ENCODE assay signal across 10 mouse cellular contexts in the genomic region with DNA sequence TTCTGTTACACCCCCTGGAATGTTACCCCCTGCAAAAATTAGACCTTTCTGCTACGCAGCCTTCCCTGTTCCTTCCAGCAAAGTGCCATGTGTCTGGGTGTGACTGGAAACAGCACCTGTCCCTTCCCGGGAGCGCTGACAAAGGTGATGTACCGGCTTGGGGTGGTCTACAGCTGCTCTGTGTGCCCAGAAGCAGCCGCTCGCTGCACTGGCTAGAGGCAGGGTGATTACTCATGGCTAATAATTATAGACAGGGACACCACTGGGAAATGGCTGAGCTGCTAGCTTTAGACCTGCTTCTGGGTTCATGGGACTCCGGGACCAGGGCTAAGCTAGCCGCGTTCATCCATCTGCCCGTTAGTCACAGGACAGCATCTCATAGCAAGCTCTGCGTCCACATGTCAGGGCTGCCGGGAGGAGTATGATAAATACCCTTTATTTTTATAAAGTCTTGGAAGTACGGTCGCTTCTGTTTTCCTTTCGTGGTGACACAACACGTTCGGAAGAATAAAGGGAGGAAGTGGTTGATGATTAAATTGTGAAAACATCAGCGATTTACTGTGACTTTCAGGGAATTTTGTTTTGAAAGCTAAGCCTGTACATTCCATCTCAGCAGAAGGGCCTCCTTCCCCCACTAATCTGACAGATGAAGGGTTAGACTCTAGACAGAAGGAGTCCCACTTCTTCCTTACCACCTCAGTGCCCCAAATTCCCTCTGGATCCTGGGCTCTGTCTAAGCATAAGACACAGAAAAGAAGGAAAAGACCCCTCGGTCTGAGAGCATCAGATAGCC.
A peak's percentile ranks its signal among the peaks of the same experiment; 100 is the strongest.
DNase-seq lines count a peak whose midpoint lies in the region; TF ChIP-seq lines count a peak whose summit lies in the region.
"Had no signal": no experiment of that assay in that cellular context is flagged by ENCODE, and none has a peak within 500 bp of the region (broad histone marks: within the 10 kb centered on the region; RNA-seq: fewer than 3 reads in every experiment).

No protein-coding gene starts in this region.

- intact Hi-C loops in left cerebral cortex, postnatal 14 days (cut with DNase I): no loop called here

- no peaks in the 10 kb centered on the region for H3K79me3 ChIP-seq in C2C12 (ENCODE audit: low read depth)

- no peak overlapping the region for H3ac ChIP-seq in C2C12 (ENCODE audit: control insufficient read depth, insufficient read length, low read depth)

- no peaks in the 10 kb centered on the region for H3K4me1 ChIP-seq in kidney, adult 2 months (ENCODE audit: control insufficient read depth, insufficient read depth, low read length)
- peaks cover 61% of the 10 kb centered on the region for H3K4me1 ChIP-seq in bone marrow macrophage, adult 2 months (ENCODE audit: control insufficient read depth, insufficient read depth, low read length)

- TF ChIP-seq POLR2A in kidney, adult 2 months (IDR thresholded peaks at IDR 0.05; ENCODE audit: low read depth, low read length): no peak
- no peak for TF ChIP-seq POLR2A in bone marrow macrophage, adult 2 months (IDR thresholded peaks at IDR 0.05; ENCODE audit: borderline replicate concordance, low read depth, low read length)

- DNase-seq in kidney, adult 2 months: peak; percentile 6
- DNase-seq in kidney, adult 9 months: no peak
- peak; percentile 25 for DNase-seq in kidney, postnatal 10 days
- no peak for DNase-seq in right cerebral cortex, adult 18-20 months
- no peak for DNase-seq in left cerebral cortex, postnatal 14 days (ENCODE audit: low spot score in 2 of 2)

- H3K4me3 ChIP-seq in kidney, adult 2 months (ENCODE audit: insufficient read depth, low read depth, low read length): no peak overlapping the region
- no peak overlapping the region for H3K4me3 ChIP-seq in C2C12 (ENCODE audit: insufficient read depth, poor library complexity, severe bottlenecking)
- H3K4me3 ChIP-seq in bone marrow macrophage, adult 2 months (ENCODE audit: insufficient read depth, low read length): peak overlapping the region; percentile 4; the same call in 1 of the 2 replicates
- H3K4me3 ChIP-seq: embryonic facial prominence, embryonic 15.5 days; lung, embryonic 15.5 days; midbrain, embryonic 15.5 days had no signal

- H3K27me3 ChIP-seq in kidney, adult 2 months (replicated peaks; ENCODE audit: control insufficient read depth, insufficient read depth, low read length): no peaks in the 10 kb centered on the region
- no peaks in the 10 kb centered on the region for H3K27me3 ChIP-seq in C2C12 (ENCODE audit: control insufficient read depth, insufficient read depth, insufficient read length)
- H3K27me3 ChIP-seq: embryonic facial prominence, embryonic 15.5 days; midbrain, embryonic 15.5 days had no signal

- no peak overlapping the region for H3K27ac ChIP-seq in kidney, adult 2 months (ENCODE audit: insufficient read depth, low read depth, low read length)
- peak overlapping the region; percentile 47 for H3K27ac ChIP-seq in bone marrow macrophage, adult 2 months (ENCODE audit: insufficient read depth, low read depth, low read length)
- H3K27ac ChIP-seq: embryonic facial prominence, embryonic 15.5 days; lung, embryonic 15.5 days; midbrain, embryonic 15.5 days had no signal

- 24% methylated on average over 19 of the region's 19 CpGs for WGBS in kidney, adult 2 months

- no peak for TF ChIP-seq CTCF in kidney, adult 2 months (conservative IDR thresholded peaks at IDR 0.05; ENCODE audit: insufficient read depth, insufficient read length, low read depth, low read length)
- TF ChIP-seq CTCF in C2C12 (IDR thresholded peaks at IDR 0.05; ENCODE audit: control insufficient read depth, insufficient read depth, insufficient read length): no peak
- TF ChIP-seq CTCF in bone marrow macrophage, adult 2 months (IDR thresholded peaks at IDR 0.05; ENCODE audit: low read depth, low read length): no peak

- no peaks in the 10 kb centered on the region for H3K36me3 ChIP-seq in kidney, adult 2 months (ENCODE audit: control insufficient read depth, insufficient read depth, low read length)
- H3K36me3 ChIP-seq in C2C12 (ENCODE audit: control insufficient read depth, insufficient read depth): no peaks in the 10 kb centered on the region
- H3K36me3 ChIP-seq: embryonic facial prominence, embryonic 15.5 days; lung, embryonic 15.5 days; midbrain, embryonic 15.5 days had no signal

- H3K79me2 ChIP-seq in C2C12 (ENCODE audit: control insufficient read depth, insufficient read depth): no peaks in the 10 kb centered on the region

TF ChIP-seq in C2C12, 6 proteins besides CTCF, POLR2A, EP300 and RAD21:
- TF ChIP-seq MAX (IDR thresholded peaks at IDR 0.05): no peak
- peak; percentile 31 for TF ChIP-seq MYOD1 (IDR thresholded peaks at IDR 0.05; ENCODE audit: control insufficient read depth, insufficient read length, low read depth)

Comparison
In these comparisons a context has a peak if more than half of its experiments do, and no peak if none do; other contexts are left out.
1. DNase-seq: peak in kidney, adult 2 months (single experiment) and kidney, postnatal 10 days (single experiment); none in kidney, adult 9 months (single experiment), right cerebral cortex, adult 18-20 months (single experiment) and left cerebral cortex, postnatal 14 days (0 of 2).